Mouse (Mus musculus) stomach, postnatal 0 days (tissue): ENCODE data around the gene Gm13889.

Experiments
- CTCF ChIP-seq: IDR thresholded peaks from 2 replicates; pipeline ENCODE4 v1.5.1; 2016; ENCODE audit warnings: antibody characterized with exemption, low read depth, mild to moderate bottlenecking, moderate library complexity
- EP300 ChIP-seq: optimal IDR thresholded peaks from 2 replicates; pipeline ENCODE3; 2016; ENCODE audit warnings: antibody characterized with exemption

DNA sequence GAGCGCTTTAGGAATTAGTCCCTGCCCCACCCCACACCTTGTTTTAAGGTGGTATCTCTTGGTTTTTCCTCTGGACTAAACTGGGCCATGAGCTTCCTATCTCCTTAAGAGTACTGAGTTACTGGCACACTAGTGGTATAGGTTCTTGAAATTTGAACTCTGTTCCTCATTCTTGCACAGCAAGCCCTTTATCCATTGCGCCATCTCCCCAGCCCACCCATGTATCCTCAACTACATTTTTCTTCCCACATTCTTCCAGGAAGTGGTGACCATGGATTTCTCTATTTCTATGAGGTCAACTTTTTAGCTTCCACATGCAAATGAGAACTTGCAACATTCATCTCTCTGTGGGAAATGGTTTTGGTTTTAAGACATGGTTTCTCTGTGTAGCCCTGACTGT is 43.4 kb downstream of the Gm13889 start:
- TF ChIP-seq CTCF (no peak), EP300 (no peak)
